Mouse (Mus musculus) heart, postnatal 0 days (tissue): ENCODE results near the gene Cd86. TPM values are rescaled to one million over a fixed set of nuclear protein-coding genes. Genes with fewer than 3 reads are reported as not detected.

Experiments
- ATAC-seq: fragments of 200-750 bp; cut with Nextera tagmentation; 2 replicates; pipeline ENCODE4 v1.8.0; 2017; ENCODE audit warnings: low read depth, moderate number of reproducible peaks, moderate library complexity; ENCODE audit not compliant: insufficient read depth
- DNase-seq: peaks from one replicate; pipeline ENCODE4 v3.0.0-alpha.2; 2016; ENCODE audit warnings: low spot score
- H3K27ac ChIP-seq: fragments of 300-500 bp; sonication (generic); 2 replicates; pipeline ENCODE4 v1.5.1; 2014; ENCODE audit warnings: low read depth, mild to moderate bottlenecking
- H3K27me3 ChIP-seq: fragments of 300-500 bp; sonication (generic); 2 replicates; pipeline ENCODE4 v1.6.1; 2014; ENCODE audit warnings: low read length, mixed read lengths; ENCODE audit not compliant: control insufficient read depth, insufficient read depth
- H3K36me3 ChIP-seq: fragments of 300-500 bp; sonication (generic); replicated peaks from 2 replicates; pipeline ENCODE4 v1.6.1; 2014; ENCODE audit warnings: low read length, mixed read lengths; ENCODE audit not compliant: control insufficient read depth, insufficient read depth
- H3K4me1 ChIP-seq: fragments of 300-500 bp; sonication (generic); 2 replicates; pipeline ENCODE4 v1.6.1; 2014; ENCODE audit warnings: antibody characterized with exemption; ENCODE audit not compliant: control insufficient read depth, insufficient read depth
- H3K4me2 ChIP-seq: fragments of 300-500 bp; sonication (generic); 2 replicates; pipeline ENCODE4 v1.6.1; 2014; ENCODE audit warnings: low read depth, mild to moderate bottlenecking, low read length, moderate library complexity
- H3K4me3 ChIP-seq: fragments of 300-500 bp; sonication (generic); 2 replicates; pipeline ENCODE4 v1.5.1; 2014; ENCODE audit warnings: low read depth, low read length
- H3K9ac ChIP-seq: fragments of 300-500 bp; sonication (generic); replicated peaks from 2 replicates; pipeline ENCODE4 v1.6.1; 2014; ENCODE audit warnings: low read depth, low read length, mixed read lengths
- H3K9me3 ChIP-seq: fragments of 300-500 bp; sonication (generic); replicated peaks from 2 replicates; pipeline ENCODE4 v1.6.1; 2016; ENCODE audit warnings: low read length; ENCODE audit not compliant: control insufficient read depth
- CTCF ChIP-seq: IDR thresholded peaks from 2 replicates; pipeline ENCODE4 v1.5.1; 2016; ENCODE audit warnings: antibody characterized with exemption, control low read depth, low read depth
- EP300 ChIP-seq: IDR thresholded peaks from 2 replicates; pipeline ENCODE4 v1.6.1; 2016; ENCODE audit warnings: antibody characterized with exemption, low read depth
- WGBS: fragments of 180-500 bp; shearing (Covaris S2); extraction: QIAGEN DNeasy Blood & Tissue Kit; methylation state at CpG from one replicate; pipeline ENCODE4 v1.1.7; 2014; 5-methylcytosine and 5-hydroxymethylcytosine counted together
- polyA plus RNA-seq: library from polyadenylated mRNA; unstranded; fragments of >200 nt; fragmentation: Nextera tagmentation; extraction: Ambion mirVana; gene quantifications from 2 replicates; pipeline ENCODE4 v1.2.1, GENCODE M21; 2015
- total RNA-seq: library from RNA; depleted of rRNA; stranded (reverse); fragments of >200 nt; gene quantifications from 2 replicates; pipeline ENCODE4 v1.2.3, GENCODE M21; 2014; ENCODE audit warnings: low replicate concordance

The Cd86 gene
- total and polyA plus RNA-seq, 2 experiments from 2014 or later, result 0.19 to 0.77 TPM

GRCm38 (mm10) chr16:36674457-36675204, 8.8 kb upstream of the Cd86 start:
- no peak for TF ChIP-seq CTCF
- TF ChIP-seq EP300, result no peak
- DNase-seq, result no peak
- Histone ChIP-seq H3K36me3 (no peaks in the 10 kb centered on the region), H3K27ac (no peak overlapping the region), H3K27me3 (no peaks in the 10 kb centered on the region), H3K9ac (no peak overlapping the region), H3K4me3 (no peak overlapping the region), H3K4me1 (no peaks in the 10 kb centered on the region), H3K9me3 (no peaks in the 10 kb centered on the region), H3K4me2 (no peak overlapping the region)
- no peak for ATAC-seq
- 63% methylated on average over 7 of the region's 7 CpGs for WGBS

DNA sequence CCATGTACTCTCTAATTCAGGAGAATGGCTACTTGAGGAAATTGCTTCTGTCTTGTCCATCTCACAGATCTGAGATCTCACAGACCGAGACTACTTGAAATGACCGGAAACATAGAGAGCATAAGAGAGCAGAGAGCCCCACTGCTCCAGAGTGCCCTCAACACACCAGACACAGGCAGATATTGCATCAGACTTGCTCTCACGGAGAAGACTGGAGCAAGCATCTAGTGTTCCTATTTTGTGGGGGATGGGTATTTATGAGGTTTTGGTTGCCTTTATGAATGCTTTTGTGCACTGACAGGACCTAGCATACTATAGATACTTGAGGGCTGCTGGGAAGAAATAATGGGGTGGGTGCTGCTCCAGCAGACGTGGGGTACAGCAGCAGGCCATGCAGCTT, 7.3 kb upstream of the Cd86 start:
- no peak overlapping the region for H3K4me3 ChIP-seq
- no peaks in the 10 kb centered on the region for H3K27me3 ChIP-seq
- no peaks in the 10 kb centered on the region for H3K36me3 ChIP-seq
- no peak overlapping the region for H3K4me2 ChIP-seq
- ATAC-seq (no peak), DNase-seq (no peak)
- H3K27ac ChIP-seq, result no peak overlapping the region
- TF ChIP-seq EP300 (no peak), CTCF (no peak)
- no peaks in the 10 kb centered on the region for H3K9me3 ChIP-seq
- WGBS, result 67% methylated on average over 4 of the region's 4 CpGs
- H3K9ac ChIP-seq, result no peak overlapping the region
- no peaks in the 10 kb centered on the region for H3K4me1 ChIP-seq

DNA sequence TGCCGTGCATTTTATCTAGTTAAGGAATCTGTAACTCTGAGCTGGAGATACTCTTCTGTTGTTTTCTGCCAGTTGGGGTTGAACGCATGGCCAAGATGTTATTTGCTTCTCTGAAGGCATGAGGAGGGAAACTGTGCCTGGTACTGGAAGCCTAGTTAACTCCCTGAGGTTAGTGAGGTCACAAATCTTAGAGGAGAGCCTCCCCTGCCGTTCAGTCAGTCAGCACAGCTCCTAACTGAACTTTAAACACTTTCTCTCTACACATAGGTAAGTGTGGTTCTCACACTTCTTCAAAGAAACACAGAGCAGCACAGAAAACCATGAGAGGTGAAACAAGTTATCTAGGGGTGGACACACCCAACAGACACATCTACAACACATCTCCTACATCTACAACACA, 4.7 kb upstream of the Cd86 start:
- 71% methylated on average over 3 of the region's 3 CpGs for WGBS

GRCm38 (mm10) chr16:36666448-36667017, 652 bp upstream of the Cd86 start:
- H3K4me1 ChIP-seq, result no peaks in the 10 kb centered on the region
- no peak overlapping the region for H3K9ac ChIP-seq
- no peaks in the 10 kb centered on the region for H3K27me3 ChIP-seq
- H3K4me3 ChIP-seq, result no peak overlapping the region
- no peaks in the 10 kb centered on the region for H3K36me3 ChIP-seq
- DNase-seq (no peak), ATAC-seq (no peak)
- H3K27ac ChIP-seq, result no peak overlapping the region
- no peaks in the 10 kb centered on the region for H3K9me3 ChIP-seq
- TF ChIP-seq CTCF, result no peak
- no peak for TF ChIP-seq EP300
- no peak overlapping the region for H3K4me2 ChIP-seq
- WGBS, result 79% methylated on average over 10 of the region's 10 CpGs

More for the DNA sequence above, 4.7 kb upstream of the Cd86 start:
- no peak overlapping the region for H3K9ac ChIP-seq
- no peaks in the 10 kb centered on the region for H3K27me3 ChIP-seq
- H3K4me3 ChIP-seq, result no peak overlapping the region
- no peaks in the 10 kb centered on the region for H3K9me3 ChIP-seq
- DNase-seq (no peak), ATAC-seq (no peak)
- TF ChIP-seq EP300 (no peak), CTCF (no peak)
- no peak overlapping the region for H3K27ac ChIP-seq
- H3K4me2 ChIP-seq, result no peak overlapping the region
- H3K36me3 ChIP-seq, result no peaks in the 10 kb centered on the region
- no peaks in the 10 kb centered on the region for H3K4me1 ChIP-seq

- no peaks in the 10 kb centered on the region for H3K9me3 ChIP-seq
- H3K27ac ChIP-seq, result no peak overlapping the region
- H3K4me2 ChIP-seq, result no peak overlapping the region
- no peak overlapping the region for H3K4me3 ChIP-seq
- no peaks in the 10 kb centered on the region for H3K36me3 ChIP-seq
- no peaks in the 10 kb centered on the region for H3K4me1 ChIP-seq
- ATAC-seq, result no peak
- no peak for DNase-seq
- TF ChIP-seq EP300 (no peak), CTCF (no peak)
- H3K27me3 ChIP-seq, result no peaks in the 10 kb centered on the region
- WGBS, result 61% methylated on average over 5 of the region's 5 CpGs
- H3K9ac ChIP-seq, result no peak overlapping the region
Observed at GRCm38 (mm10) chr16:36663484-36663883, 2.4 kb downstream of the Cd86 start.
